Mouse (Mus musculus): ENCODE measurements around the gene Slc15a1.

The Slc15a1 gene

GRCm38 (mm10) chr14:121485722-121486121, 19.3 kb downstream of the Slc15a1 start:
- no peak for DNase-seq

DNA sequence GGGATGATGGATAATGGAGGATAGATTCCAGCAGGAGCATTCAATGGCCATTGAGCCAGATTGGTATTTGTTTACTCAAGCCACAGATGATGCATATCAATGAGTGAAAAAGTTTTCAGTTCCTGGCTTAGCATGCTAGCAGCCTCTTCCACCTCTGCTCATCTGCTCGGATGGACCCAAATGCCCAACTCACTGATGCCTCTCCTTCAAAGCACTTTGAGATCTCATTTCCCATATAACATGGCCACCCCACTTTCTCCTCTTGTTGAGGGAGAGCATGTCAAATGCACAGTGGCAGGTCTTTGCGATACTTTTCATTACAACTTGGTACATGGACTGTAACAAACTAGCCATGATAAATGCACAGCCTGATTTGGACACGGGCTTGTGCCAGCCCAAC, 20.6 kb downstream of the Slc15a1 start:
- DNase-seq = no peak

DNA sequence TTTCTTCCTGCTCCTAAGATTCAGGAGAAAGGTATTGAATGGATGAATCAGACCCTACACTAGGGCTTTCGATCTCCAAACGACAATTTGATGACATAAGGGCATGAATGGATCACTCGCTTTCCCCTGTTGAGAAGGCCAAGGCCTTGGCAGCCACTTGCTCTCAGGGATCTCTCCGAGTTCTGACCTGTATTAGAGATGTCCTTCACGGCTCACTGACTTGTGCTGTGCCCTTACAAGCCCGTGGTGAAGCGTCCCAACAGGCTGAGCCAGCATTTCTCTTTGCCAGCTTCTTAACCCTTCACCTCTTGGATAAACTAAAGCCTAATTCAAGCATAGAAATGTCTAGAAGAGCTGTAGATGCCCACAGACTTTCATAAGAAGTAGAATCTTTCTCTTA, 22.9 kb downstream of the Slc15a1 start:
- peak; percentile 19 for DNase-seq

GRCm38 (mm10) chr14:121481591-121481990, 23.5 kb downstream of the Slc15a1 start:
- DNase-seq = no peak

- no peak for DNase-seq
Observed at GRCm38 (mm10) chr14:121479096-121479495, 26.0 kb downstream of the Slc15a1 start.

- no peak for DNase-seq
Observed at GRCm38 (mm10) chr14:121477925-121478693, 26.9 kb downstream of the Slc15a1 start.

DNA sequence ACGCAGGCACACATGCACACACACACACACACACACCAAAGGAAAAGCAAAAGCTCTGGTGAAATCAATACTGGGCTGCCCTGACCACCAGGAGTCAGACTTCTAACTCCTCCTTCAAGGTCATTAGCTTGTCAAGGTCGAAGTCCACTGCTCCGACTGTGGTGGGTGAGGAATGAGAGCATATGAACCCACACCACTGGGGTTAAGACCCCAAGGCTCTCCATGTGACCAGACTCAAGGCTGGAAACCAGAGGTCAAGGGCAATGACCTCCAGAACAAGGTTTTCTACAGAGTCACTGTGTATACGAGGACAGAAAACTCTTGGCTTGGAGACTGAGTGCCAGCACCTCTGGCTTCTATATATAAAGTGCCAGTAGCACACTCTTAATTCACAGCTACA, 31.2 kb downstream of the Slc15a1 start:
- DNase-seq = no peak

DNA sequence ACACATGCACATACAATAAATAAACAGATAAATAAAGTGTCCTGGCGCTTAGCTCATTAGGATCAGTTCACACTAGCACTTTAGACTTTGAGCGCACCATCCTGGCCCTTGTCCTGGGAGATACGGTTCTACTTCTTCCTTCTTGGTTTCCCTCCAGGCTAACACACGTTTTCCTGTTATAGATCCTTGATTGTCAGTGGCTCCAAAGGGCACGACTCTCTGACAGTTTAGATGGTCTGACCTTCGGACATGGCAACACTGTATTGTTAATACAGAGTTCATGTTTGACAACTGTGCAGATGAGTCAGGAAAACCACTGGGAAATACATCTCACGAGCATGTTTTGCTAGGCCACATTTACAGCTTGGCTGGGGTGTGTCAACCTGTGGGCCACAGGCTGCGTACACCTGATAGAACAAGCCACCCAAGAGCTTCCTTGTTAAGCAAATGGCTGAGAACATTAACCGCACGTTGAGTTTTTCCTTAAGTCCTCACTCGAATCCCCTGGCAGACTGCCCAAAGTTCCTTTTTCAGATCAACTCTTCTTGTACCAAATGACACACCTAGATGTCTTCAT, 33.4 kb downstream of the Slc15a1 start:
- no peak for DNase-seq

- no peak for DNase-seq
Observed at GRCm38 (mm10) chr14:121469601-121470000, 35.5 kb downstream of the Slc15a1 start.

- no peak for DNase-seq
Observed at GRCm38 (mm10) chr14:121467646-121468045, 37.4 kb downstream of the Slc15a1 start.

GRCm38 (mm10) chr14:121466501-121466900, 38.6 kb downstream of the Slc15a1 start:
- no peak for DNase-seq

- no peak for DNase-seq
Observed at GRCm38 (mm10) chr14:121464318-121464717, 40.7 kb downstream of the Slc15a1 start.

DNA sequence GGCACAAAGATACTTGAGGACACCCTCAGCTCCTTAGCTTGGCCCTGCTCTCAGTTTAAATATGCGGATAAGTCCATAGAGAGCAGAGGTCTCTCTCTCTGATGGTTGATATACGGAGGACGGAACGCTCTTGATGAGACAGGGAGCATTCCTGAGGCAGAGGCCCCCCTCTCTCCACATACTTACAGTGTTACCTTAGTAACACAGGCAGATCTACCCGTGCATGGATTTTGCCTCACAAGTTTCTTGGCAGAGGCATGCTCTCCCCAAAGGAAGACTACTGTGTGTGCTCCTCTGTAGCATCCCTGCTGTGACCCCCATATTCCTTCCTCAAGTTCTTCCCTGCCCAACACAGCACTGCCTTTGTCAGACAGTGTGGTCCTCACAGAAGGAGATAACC, 42.3 kb downstream of the Slc15a1 start:
- no peak for DNase-seq

DNA sequence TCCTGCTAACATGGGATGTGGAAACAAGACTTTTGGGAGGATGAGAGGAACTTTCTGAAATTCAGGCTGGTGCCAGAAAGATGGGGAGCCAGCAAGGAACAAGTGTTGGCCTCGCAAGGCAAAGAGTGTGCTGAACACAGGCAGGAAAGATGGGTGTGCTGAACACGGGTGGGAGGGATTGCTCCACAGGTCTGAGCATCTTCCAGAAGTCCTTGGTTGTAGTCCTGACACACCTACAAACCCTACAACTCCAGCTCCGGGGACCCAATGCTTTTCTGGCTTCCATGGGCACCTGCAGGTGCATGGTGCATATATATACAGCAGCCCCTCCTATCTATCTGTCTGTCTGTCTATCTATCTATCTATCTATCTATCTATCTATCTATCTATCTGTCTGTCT, 44.1 kb downstream of the Slc15a1 start:
- DNase-seq = no peak

DNA sequence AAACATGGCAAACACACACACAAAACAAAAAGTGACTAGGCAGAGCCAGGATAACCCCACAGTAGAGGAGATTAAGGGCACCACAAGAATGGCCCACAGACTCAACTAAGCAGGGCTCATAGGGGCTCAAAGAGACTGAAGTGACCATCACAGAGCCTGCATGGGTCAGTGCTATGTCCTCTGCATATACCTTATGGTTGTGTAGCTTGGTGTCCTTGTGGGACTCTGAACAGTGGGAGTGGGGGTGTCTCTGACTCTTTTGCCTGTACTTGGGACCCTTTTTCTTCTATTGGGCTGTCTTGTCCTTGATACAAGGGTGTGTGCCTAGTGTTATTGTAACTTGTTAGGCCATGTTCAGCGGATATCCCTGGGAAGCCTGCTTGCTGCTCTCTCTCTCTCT, 46.5 kb downstream of the Slc15a1 start:
- DNase-seq = no peak

DNA sequence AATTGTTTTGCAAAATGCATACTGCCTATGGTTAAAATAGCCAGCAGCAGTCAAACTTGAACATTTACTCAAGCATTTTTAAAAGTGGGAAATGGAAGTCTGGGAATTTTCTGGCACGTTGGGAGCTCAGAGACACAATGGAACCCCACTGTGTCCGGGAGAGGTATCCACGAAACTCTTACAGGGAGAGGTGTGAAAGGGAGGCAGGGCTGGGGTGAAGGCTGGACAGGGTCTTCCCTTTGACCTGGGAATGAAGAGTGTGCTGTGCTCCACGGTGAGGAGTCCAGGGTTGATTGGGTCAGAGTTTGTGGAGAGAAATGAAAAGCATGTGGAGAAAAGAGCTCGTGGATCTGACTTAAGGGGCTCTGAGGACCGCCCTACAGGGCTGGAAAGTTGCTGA, 47.5 kb downstream of the Slc15a1 start:
- no peak for DNase-seq

DNA sequence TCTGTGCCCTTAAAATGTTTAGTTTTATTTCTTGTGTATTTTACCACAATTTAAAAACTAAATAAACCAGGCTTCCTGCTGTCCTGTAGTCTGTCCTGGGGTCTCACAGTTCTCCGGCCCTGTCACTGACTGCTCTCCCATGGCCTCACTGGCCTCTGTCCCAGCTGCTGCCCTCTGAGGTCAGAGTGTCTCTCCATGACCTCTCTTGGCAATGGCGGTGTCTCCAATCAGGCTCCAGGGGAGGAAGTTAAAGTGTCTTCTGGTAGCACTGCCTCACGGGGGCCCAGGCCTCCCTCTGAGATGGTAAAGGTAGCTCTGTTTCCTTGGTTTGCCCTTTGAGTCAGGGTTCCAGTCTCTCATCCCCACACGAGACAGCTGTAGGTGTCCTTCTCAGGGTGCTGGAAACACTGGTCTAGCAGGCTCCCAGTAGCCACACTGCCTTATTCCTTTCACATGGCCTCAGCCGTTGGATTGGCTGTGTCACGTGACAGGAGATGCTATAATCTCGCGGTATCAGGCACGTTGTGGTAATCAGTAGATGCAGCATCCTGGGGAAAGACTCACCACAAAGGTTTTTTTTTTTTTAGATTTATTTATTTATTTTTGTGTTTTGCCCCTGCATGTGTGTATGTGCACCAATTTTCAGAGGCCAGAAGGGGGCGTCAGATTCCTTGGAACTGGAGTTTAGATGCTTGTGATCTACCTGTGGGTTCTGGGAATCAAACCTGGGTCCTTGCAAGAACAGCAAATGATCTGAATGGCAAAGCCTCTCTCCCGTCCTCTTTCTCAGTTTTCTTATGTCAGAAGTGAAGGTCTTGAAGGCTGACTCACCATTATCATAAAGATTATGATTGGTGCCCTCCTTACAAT, 48.4 kb downstream of the Slc15a1 start:
- DNase-seq = no peak

DNA sequence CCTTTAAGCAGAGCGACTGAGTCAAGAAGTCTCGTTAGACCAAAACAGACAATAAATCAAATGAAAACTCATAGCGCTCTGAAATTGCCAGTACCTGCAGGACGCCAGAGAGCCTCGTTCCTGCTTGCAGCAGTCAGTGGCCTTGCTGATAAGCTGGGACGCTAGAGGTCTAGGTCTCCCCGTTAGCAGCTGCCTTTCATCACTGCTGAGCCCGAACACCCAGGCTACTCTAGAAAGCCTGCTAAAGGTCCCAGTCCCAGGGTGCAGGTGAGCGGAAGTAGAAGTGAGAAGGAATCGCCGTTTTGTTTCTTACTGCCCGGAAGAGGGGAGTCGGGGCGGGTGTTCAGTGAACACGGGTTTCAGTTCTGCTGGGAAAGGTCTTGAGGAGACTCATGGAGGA, 49.1 kb downstream of the Slc15a1 start:
- DNase-seq = no peak

GRCm38 (mm10) chr14:121455527-121455926, 49.5 kb downstream of the Slc15a1 start:
- DNase-seq = peak; percentile 72

- DNase-seq = no peak
Observed at GRCm38 (mm10) chr14:121453130-121453529, 51.9 kb downstream of the Slc15a1 start.

DNA sequence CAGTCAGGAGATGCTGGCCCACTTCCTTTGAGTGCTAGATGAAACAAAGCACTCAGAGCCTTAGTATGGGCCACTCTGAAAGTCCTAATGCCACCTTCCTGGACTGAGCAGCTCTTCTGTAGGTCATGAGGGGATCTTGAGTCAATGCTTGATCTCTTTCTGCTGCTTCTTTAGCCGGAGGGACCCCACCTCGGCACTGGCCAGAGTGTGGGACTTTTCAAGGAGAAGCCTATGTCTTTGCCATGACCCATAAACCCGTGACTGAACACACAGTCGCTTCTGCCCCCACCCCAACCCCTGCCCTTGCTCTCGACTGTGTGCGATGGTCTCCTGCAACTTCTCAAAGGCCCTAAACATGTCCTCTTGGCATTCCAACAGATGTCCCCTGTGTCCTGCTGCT, 52.8 kb downstream of the Slc15a1 start:
- DNase-seq = no peak

- no peak for DNase-seq
Observed at GRCm38 (mm10) chr14:121451424-121452029, 53.5 kb downstream of the Slc15a1 start.
